ENCODE assay signal across 17 mouse cellular contexts in genomic region chr3:156882129-156882528, GRCm38 (mm10).
"Had no signal": no experiment of that assay in that cellular context is flagged by ENCODE, and none has a peak within 500 bp of the region (broad histone marks: within the 10 kb centered on the region; RNA-seq: fewer than 3 reads in every experiment).

No protein-coding gene starts in this region.

- H3K36me3 ChIP-seq: midbrain, embryonic 10.5 days; midbrain, embryonic 12.5 days; neural tube, embryonic 13.5 days; neural tube, embryonic 15.5 days; stomach, embryonic 15.5 days had no signal

- H3K27me3 ChIP-seq: midbrain, embryonic 12.5 days; neural tube, embryonic 13.5 days; neural tube, embryonic 15.5 days; stomach, embryonic 15.5 days had no signal

- H3K4me3 ChIP-seq: midbrain, embryonic 10.5 days; midbrain, embryonic 12.5 days; myocyte; neural tube, embryonic 13.5 days; neural tube, embryonic 15.5 days; stomach, embryonic 15.5 days had no signal

- H3K4me1 ChIP-seq: midbrain, embryonic 12.5 days; neural tube, embryonic 13.5 days; neural tube, embryonic 15.5 days; stomach, embryonic 15.5 days had no signal

- H3K4me2 ChIP-seq: lung, embryonic 14.5 days; midbrain, embryonic 12.5 days; neural tube, embryonic 13.5 days; neural tube, embryonic 15.5 days; stomach, embryonic 15.5 days had no signal

- H3K9ac ChIP-seq: lung, embryonic 14.5 days; midbrain, embryonic 12.5 days; neural tube, embryonic 13.5 days; neural tube, embryonic 15.5 days; stomach, embryonic 15.5 days had no signal

- H3K9me3 ChIP-seq: midbrain, embryonic 10.5 days; midbrain, embryonic 12.5 days; neural tube, embryonic 13.5 days; neural tube, embryonic 15.5 days; stomach, embryonic 15.5 days had no signal

- DNase-seq: lung, adult 18-20 months; lung, embryonic 14.5 days; lung, postnatal 10 days; lung, postnatal 4 days; midbrain, embryonic 14.5 days; right cerebral cortex, postnatal 14 days; thymus, adult 18-20 months; thymus, postnatal 14 days; thymus, postnatal 36 days had no signal

- H3K27ac ChIP-seq: midbrain, embryonic 10.5 days; midbrain, embryonic 12.5 days; neural tube, embryonic 13.5 days; neural tube, embryonic 15.5 days; stomach, embryonic 15.5 days; stomach, postnatal 0 days had no signal

- ATAC-seq: midbrain, embryonic 16.5 days had no signal
